Mouse (Mus musculus): ENCODE data around the gene Krtap3-2. TPM values are rescaled to one million over a fixed set of nuclear protein-coding genes. Genes with fewer than 3 reads are reported as not detected.

Gene Krtap3-2
- total RNA-seq, 2 experiments from 2014 or later, result not detected

DNA sequence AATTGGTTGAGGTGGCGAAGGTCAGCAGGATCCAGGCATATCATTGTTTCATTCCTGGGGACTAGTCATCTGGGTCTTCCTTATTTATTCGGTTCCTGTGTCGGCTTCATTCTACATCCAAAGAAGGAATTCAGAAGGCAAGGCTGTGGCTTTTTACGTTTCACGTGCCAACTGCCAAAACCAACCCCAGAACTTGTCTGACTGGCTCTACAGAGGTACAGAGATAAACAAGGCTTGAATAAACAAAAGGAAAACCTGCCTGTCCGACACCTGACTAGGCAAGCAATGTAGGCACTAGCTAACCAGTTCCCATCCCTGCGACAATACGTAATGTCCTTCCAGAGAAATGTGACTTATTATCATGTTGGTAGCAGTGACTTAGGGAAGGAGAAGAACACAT lies 42.6 kb downstream of the Krtap3-2 start:
- no peak for ATAC-seq (replicated peaks; ENCODE audit: low FRiP score, poor library complexity, severe bottlenecking)

Other genes with a start within 250 kb of the Krtap3-2 start
Only the 30 nearest of the 35 such genes appear.
- gene Krt26, start 218.9 kb downstream of the Krtap3-2 start, total RNA-seq (2015; ENCODE audit: low replicate concordance), result not detected in 2 replicates
- gene Krt26, start 218.9 kb downstream of the Krtap3-2 start, total RNA-seq (2017; ENCODE audit: low replicate concordance), result 0.68 TPM in 1 of 2 replicates, not detected in the other
- not detected in 2 replicates for gene Krt27, start 205.7 kb downstream of the Krtap3-2 start, total RNA-seq (2015; ENCODE audit: low replicate concordance)
- not detected in 2 replicates for gene Krt27, start 205.7 kb downstream of the Krtap3-2 start, total RNA-seq (2017; ENCODE audit: low replicate concordance)
- gene Krt28, start 181.9 kb downstream of the Krtap3-2 start, total RNA-seq (2015; ENCODE audit: low replicate concordance), result not detected in 2 replicates
- gene Krt28, start 181.9 kb downstream of the Krtap3-2 start, total RNA-seq (2017; ENCODE audit: low replicate concordance), result not detected in 2 replicates
- not detected in 2 replicates for gene Krt10, start 167.5 kb downstream of the Krtap3-2 start, total RNA-seq (2015; ENCODE audit: low replicate concordance)
- 5.9 TPM in 1 of 2 replicates, not detected in the other for gene Krt10, start 167.5 kb downstream of the Krtap3-2 start, total RNA-seq (2017; ENCODE audit: low replicate concordance)
- not detected in 2 replicates for gene Krt12, start 134.6 kb downstream of the Krtap3-2 start, total RNA-seq (2015; ENCODE audit: low replicate concordance)
- not detected in 2 replicates for gene Krt12, start 134.6 kb downstream of the Krtap3-2 start, total RNA-seq (2017; ENCODE audit: low replicate concordance)
- gene Krt20, start 118.7 kb downstream of the Krtap3-2 start, total RNA-seq (2015; ENCODE audit: low replicate concordance), result not detected in 2 replicates
- gene Krt20, start 118.7 kb downstream of the Krtap3-2 start, total RNA-seq (2017; ENCODE audit: low replicate concordance), result not detected in 2 replicates
- gene Krt23, start 63.7 kb downstream of the Krtap3-2 start, total RNA-seq (2015; ENCODE audit: low replicate concordance), result not detected in 2 replicates
- not detected in 2 replicates for gene Krt23, start 63.7 kb downstream of the Krtap3-2 start, total RNA-seq (2017; ENCODE audit: low replicate concordance)
- not detected in 2 replicates for gene Krt39, start 35.5 kb downstream of the Krtap3-2 start, total RNA-seq (2015; ENCODE audit: low replicate concordance)
- gene Krt39, start 35.5 kb downstream of the Krtap3-2 start, total RNA-seq (2017; ENCODE audit: low replicate concordance), result not detected in 2 replicates
- gene Krt40, start 13.7 kb downstream of the Krtap3-2 start, total RNA-seq (2015; ENCODE audit: low replicate concordance), result not detected in 2 replicates
- not detected in 2 replicates for gene Krt40, start 13.7 kb downstream of the Krtap3-2 start, total RNA-seq (2017; ENCODE audit: low replicate concordance)
- not detected in 2 replicates for gene Krtap3-3, start 6.0 kb downstream of the Krtap3-2 start, total RNA-seq (2015; ENCODE audit: low replicate concordance)
- gene Krtap3-3, start 6.0 kb downstream of the Krtap3-2 start, total RNA-seq (2017; ENCODE audit: low replicate concordance), result not detected in 2 replicates
- not detected in 2 replicates for gene Gm11939, start 2.6 kb upstream of the Krtap3-2 start, total RNA-seq (2015; ENCODE audit: low replicate concordance)
- gene Gm11939, start 2.6 kb upstream of the Krtap3-2 start, total RNA-seq (2017; ENCODE audit: low replicate concordance), result not detected in 2 replicates
- gene Krtap3-1, start 9.8 kb upstream of the Krtap3-2 start, total RNA-seq (2015; ENCODE audit: low replicate concordance), result not detected in 2 replicates
- gene Krtap3-1, start 9.8 kb upstream of the Krtap3-2 start, total RNA-seq (2017; ENCODE audit: low replicate concordance), result not detected in 2 replicates
- not detected in 2 replicates for gene Krtap1-5, start 24.2 kb upstream of the Krtap3-2 start, total RNA-seq (2015; ENCODE audit: low replicate concordance)
- not detected in 2 replicates for gene Krtap1-5, start 24.2 kb upstream of the Krtap3-2 start, total RNA-seq (2017; ENCODE audit: low replicate concordance)
- gene Krtap1-4, start 26.8 kb upstream of the Krtap3-2 start, total RNA-seq (2015; ENCODE audit: low replicate concordance), result not detected in 2 replicates
- not detected in 2 replicates for gene Krtap1-4, start 26.8 kb upstream of the Krtap3-2 start, total RNA-seq (2017; ENCODE audit: low replicate concordance)
- gene Krtap1-3, start 34.5 kb upstream of the Krtap3-2 start, total RNA-seq (2015; ENCODE audit: low replicate concordance), result not detected in 2 replicates
- gene Krtap1-3, start 34.5 kb upstream of the Krtap3-2 start, total RNA-seq (2017; ENCODE audit: low replicate concordance), result not detected in 2 replicates
- not detected in 2 replicates for gene Krtap9-3, start 41.3 kb upstream of the Krtap3-2 start, total RNA-seq (2015; ENCODE audit: low replicate concordance)
- gene Krtap9-3, start 41.3 kb upstream of the Krtap3-2 start, total RNA-seq (2017; ENCODE audit: low replicate concordance), result not detected in 2 replicates
- not detected in 2 replicates for gene Gm11938, start 46.5 kb upstream of the Krtap3-2 start, total RNA-seq (2015; ENCODE audit: low replicate concordance)
- gene Gm11938, start 46.5 kb upstream of the Krtap3-2 start, total RNA-seq (2017; ENCODE audit: low replicate concordance), result not detected in 2 replicates
- not detected in 2 replicates for gene Gm11937, start 53.3 kb upstream of the Krtap3-2 start, total RNA-seq (2015; ENCODE audit: low replicate concordance)
- not detected in 2 replicates for gene Gm11937, start 53.3 kb upstream of the Krtap3-2 start, total RNA-seq (2017; ENCODE audit: low replicate concordance)
- gene Krtap2-4, start 58.0 kb upstream of the Krtap3-2 start, total RNA-seq (2015; ENCODE audit: low replicate concordance), result not detected in 2 replicates
- not detected in 2 replicates for gene Krtap2-4, start 58.0 kb upstream of the Krtap3-2 start, total RNA-seq (2017; ENCODE audit: low replicate concordance)
- gene Gm11562, start 63.6 kb upstream of the Krtap3-2 start, total RNA-seq (2015; ENCODE audit: low replicate concordance), result not detected in 2 replicates
- not detected in 2 replicates for gene Gm11562, start 63.6 kb upstream of the Krtap3-2 start, total RNA-seq (2017; ENCODE audit: low replicate concordance)
- gene Krtap4-1, start 71.4 kb upstream of the Krtap3-2 start, total RNA-seq (2015; ENCODE audit: low replicate concordance), result not detected in 2 replicates
- not detected in 2 replicates for gene Krtap4-1, start 71.4 kb upstream of the Krtap3-2 start, total RNA-seq (2017; ENCODE audit: low replicate concordance)
- gene Krtap4-2, start 78.2 kb upstream of the Krtap3-2 start, total RNA-seq (2015; ENCODE audit: low replicate concordance), result not detected in 2 replicates
- gene Krtap4-2, start 78.2 kb upstream of the Krtap3-2 start, total RNA-seq (2017; ENCODE audit: low replicate concordance), result not detected in 2 replicates
- not detected in 2 replicates for gene Krtap4-7, start 87.2 kb upstream of the Krtap3-2 start, total RNA-seq (2015; ENCODE audit: low replicate concordance)
- not detected in 2 replicates for gene Krtap4-7, start 87.2 kb upstream of the Krtap3-2 start, total RNA-seq (2017; ENCODE audit: low replicate concordance)
- not detected in 2 replicates for gene Gm11555, start 93.4 kb upstream of the Krtap3-2 start, total RNA-seq (2015; ENCODE audit: low replicate concordance)
- not detected in 2 replicates for gene Gm11555, start 93.4 kb upstream of the Krtap3-2 start, total RNA-seq (2017; ENCODE audit: low replicate concordance)
- not detected in 2 replicates for gene Gm11563, start 102.1 kb upstream of the Krtap3-2 start, total RNA-seq (2015; ENCODE audit: low replicate concordance)
- not detected in 2 replicates for gene Gm11563, start 102.1 kb upstream of the Krtap3-2 start, total RNA-seq (2017; ENCODE audit: low replicate concordance)
- gene Krtap4-6, start 109.1 kb upstream of the Krtap3-2 start, total RNA-seq (2015; ENCODE audit: low replicate concordance), result not detected in 2 replicates
- gene Krtap4-6, start 109.1 kb upstream of the Krtap3-2 start, total RNA-seq (2017; ENCODE audit: low replicate concordance), result not detected in 2 replicates
- gene Gm14190, start 133.9 kb upstream of the Krtap3-2 start, total RNA-seq (2015; ENCODE audit: low replicate concordance), result not detected in 2 replicates
- gene Gm14190, start 133.9 kb upstream of the Krtap3-2 start, total RNA-seq (2017; ENCODE audit: low replicate concordance), result not detected in 2 replicates
- gene Gm14180, start 177.4 kb upstream of the Krtap3-2 start, total RNA-seq (2015; ENCODE audit: low replicate concordance), result not detected in 2 replicates
- not detected in 2 replicates for gene Gm14180, start 177.4 kb upstream of the Krtap3-2 start, total RNA-seq (2017; ENCODE audit: low replicate concordance)
- gene Gm11595, start 216.1 kb upstream of the Krtap3-2 start, total RNA-seq (2015; ENCODE audit: low replicate concordance), result not detected in 2 replicates
- gene Gm11595, start 216.1 kb upstream of the Krtap3-2 start, total RNA-seq (2017; ENCODE audit: low replicate concordance), result not detected in 2 replicates
- not detected in 2 replicates for gene Krtap4-8, start 223.9 kb upstream of the Krtap3-2 start, total RNA-seq (2015; ENCODE audit: low replicate concordance)
- gene Krtap4-8, start 223.9 kb upstream of the Krtap3-2 start, total RNA-seq (2017; ENCODE audit: low replicate concordance), result not detected in 2 replicates